Mouse (Mus musculus) stomach, postnatal 0 days (tissue): Measurements from ENCODE around the gene 1110002E22Rik. TPM values are rescaled to one million over a fixed set of nuclear protein-coding genes. Genes with fewer than 3 reads are reported as not detected.
A peak's percentile ranks its signal among the peaks of the same experiment; 100 is the strongest.

Source experiments
- ATAC-seq: fragments of 200-750 bp; cut with Nextera tagmentation; 2 replicates; pipeline ENCODE4 v1.8.0; 2017; ENCODE audit not compliant: low FRiP score, low TSS enrichment
- DNase-seq: peaks from one replicate; pipeline ENCODE4 v3.0.0-alpha.2; 2016; ENCODE audit warnings: low spot score
- H3K27ac ChIP-seq: fragments of 300-500 bp; sonication (generic); replicated peaks from 2 replicates; pipeline ENCODE4 v1.5.1; 2014; ENCODE audit warnings: mild to moderate bottlenecking, control low read depth
- H3K27me3 ChIP-seq: fragments of 300-500 bp; sonication (generic); 2 replicates; pipeline ENCODE4 v1.6.1; 2014; ENCODE audit warnings: low read length; ENCODE audit not compliant: control insufficient read depth, insufficient read depth
- H3K36me3 ChIP-seq: fragments of 300-500 bp; sonication (generic); 2 replicates; pipeline ENCODE4 v1.6.1; 2014; ENCODE audit warnings: low read length, mixed read lengths; ENCODE audit not compliant: control insufficient read depth, insufficient read depth
- H3K4me1 ChIP-seq: fragments of 300-500 bp; sonication (generic); replicated peaks from 2 replicates; pipeline ENCODE4 v1.6.1; 2014; ENCODE audit warnings: antibody characterized with exemption; ENCODE audit not compliant: control insufficient read depth, insufficient read depth
- H3K4me2 ChIP-seq: fragments of 300-500 bp; sonication (generic); replicated peaks from 2 replicates; pipeline ENCODE4 v1.6.1; 2014; ENCODE audit warnings: low read depth, mild to moderate bottlenecking, control low read depth, moderate library complexity
- H3K4me3 ChIP-seq: fragments of 300-500 bp; sonication (generic); 2 replicates; pipeline ENCODE4 v1.5.1; 2014; ENCODE audit warnings: low read depth, low read length, control low read depth
- H3K9ac ChIP-seq: fragments of 300-500 bp; sonication (generic); 2 replicates; pipeline ENCODE4 v1.6.1; 2014; ENCODE audit warnings: mild to moderate bottlenecking, low read length, control low read depth, mixed read lengths
- H3K9me3 ChIP-seq: fragments of 300-500 bp; sonication (generic); 2 replicates; pipeline ENCODE4 v1.6.1; 2016; ENCODE audit warnings: low read length; ENCODE audit not compliant: control insufficient read depth
- CTCF ChIP-seq: IDR thresholded peaks from 2 replicates; pipeline ENCODE4 v1.5.1; 2016; ENCODE audit warnings: antibody characterized with exemption, low read depth, mild to moderate bottlenecking, moderate library complexity
- EP300 ChIP-seq: optimal IDR thresholded peaks from 2 replicates; pipeline ENCODE3; 2016; ENCODE audit warnings: antibody characterized with exemption
- WGBS: fragments of 180-500 bp; shearing (Covaris S2); extraction: QIAGEN DNeasy Blood & Tissue Kit; methylation state at CpG from one replicate; pipeline ENCODE4 v1.1.7; 2014; 5-methylcytosine and 5-hydroxymethylcytosine counted together
- polyA plus RNA-seq: library from polyadenylated mRNA; unstranded; fragments of >200 nt; fragmentation: Nextera tagmentation; extraction: Ambion mirVana; gene quantifications from 2 replicates; pipeline ENCODE4 v1.2.1, GENCODE M21; 2015

The 1110002E22Rik gene
- polyA plus RNA-seq, 1 experiment from 2014 or later = 0.04 TPM

- DNase-seq (no peak), ATAC-seq (no peak)
- Histone ChIP-seq H3K4me3 (no peak overlapping the region), H3K4me1 (no peaks in the 10 kb centered on the region), H3K9ac (no peak overlapping the region), H3K9me3 (no peaks in the 10 kb centered on the region), H3K27me3 (no peaks in the 10 kb centered on the region), H3K27ac (peak overlapping the region; percentile 24; the same call in 1 of the 2 replicates), H3K36me3 (no peaks in the 10 kb centered on the region), H3K4me2 (no peak overlapping the region)
- no peak for TF ChIP-seq CTCF
- no peak for TF ChIP-seq EP300
- 63% methylated on average over 10 of the region's 10 CpGs for WGBS
These were observed 30.9 kb downstream of the 1110002E22Rik start for GRCm38 (mm10) chr3:138095718-138096117.

GRCm38 (mm10) chr3:138096263-138097028, 31.6 kb downstream of the 1110002E22Rik start:
- peak; percentile 71 for ATAC-seq
- Histone ChIP-seq H3K4me2 (no peak overlapping the region), H3K9me3 (no peaks in the 10 kb centered on the region), H3K27ac (no peak overlapping the region), H3K36me3 (no peaks in the 10 kb centered on the region), H3K9ac (no peak overlapping the region), H3K4me1 (no peaks in the 10 kb centered on the region), H3K4me3 (no peak overlapping the region), H3K27me3 (no peaks in the 10 kb centered on the region)
- no peak for TF ChIP-seq CTCF
- TF ChIP-seq EP300 = no peak
- 75% methylated on average over 19 of the region's 19 CpGs for WGBS
- no peak for DNase-seq

GRCm38 (mm10) chr3:138097718-138098117, 32.9 kb downstream of the 1110002E22Rik start:
- H3K9me3 ChIP-seq = no peaks in the 10 kb centered on the region
- H3K36me3 ChIP-seq = no peaks in the 10 kb centered on the region
- ATAC-seq = no peak
- H3K27me3 ChIP-seq = no peaks in the 10 kb centered on the region
- DNase-seq = no peak
- no peak overlapping the region for H3K27ac ChIP-seq
- H3K9ac ChIP-seq = no peak overlapping the region
- 52% methylated on average over 1 of the region's 1 CpGs for WGBS
- TF ChIP-seq CTCF (no peak), EP300 (no peak)
- no peaks in the 10 kb centered on the region for H3K4me1 ChIP-seq
- no peak overlapping the region for H3K4me3 ChIP-seq
- no peak overlapping the region for H3K4me2 ChIP-seq

- no peak for TF ChIP-seq CTCF
- no peak for TF ChIP-seq EP300
- Histone ChIP-seq H3K4me2 (no peak overlapping the region), H3K4me1 (no peaks in the 10 kb centered on the region), H3K27ac (no peak overlapping the region), H3K36me3 (no peaks in the 10 kb centered on the region), H3K4me3 (no peak overlapping the region), H3K27me3 (no peaks in the 10 kb centered on the region), H3K9me3 (no peaks in the 10 kb centered on the region), H3K9ac (no peak overlapping the region)
- DNase-seq (no peak), ATAC-seq (no peak)
- 90% methylated on average over 4 of the region's 4 CpGs for WGBS
These were observed 37.1 kb downstream of the 1110002E22Rik start for GRCm38 (mm10) chr3:138101936-138102335.

GRCm38 (mm10) chr3:138103690-138104089, 38.8 kb downstream of the 1110002E22Rik start:
- TF ChIP-seq CTCF (no peak), EP300 (no peak)

GRCm38 (mm10) chr3:138105056-138105455, 40.2 kb downstream of the 1110002E22Rik start:
- H3K4me1 ChIP-seq = no peaks in the 10 kb centered on the region
- no peak overlapping the region for H3K9ac ChIP-seq
- no peaks in the 10 kb centered on the region for H3K36me3 ChIP-seq
- 74% methylated on average over 5 of the region's 5 CpGs for WGBS
- H3K27ac ChIP-seq = no peak overlapping the region
- no peak for TF ChIP-seq CTCF
- no peak for TF ChIP-seq EP300
- no peak overlapping the region for H3K4me3 ChIP-seq
- ATAC-seq = no peak
- no peak for DNase-seq
- H3K27me3 ChIP-seq = no peaks in the 10 kb centered on the region
- no peak overlapping the region for H3K4me2 ChIP-seq
- H3K9me3 ChIP-seq = no peaks in the 10 kb centered on the region

More at GRCm38 (mm10) chr3:138103690-138104089, 38.8 kb downstream of the 1110002E22Rik start:
- Histone ChIP-seq H3K4me1 (no peaks in the 10 kb centered on the region), H3K4me2 (no peak overlapping the region), H3K9me3 (no peaks in the 10 kb centered on the region), H3K4me3 (no peak overlapping the region), H3K36me3 (no peaks in the 10 kb centered on the region), H3K27me3 (no peaks in the 10 kb centered on the region), H3K9ac (no peak overlapping the region), H3K27ac (no peak overlapping the region)
- DNase-seq = no peak
- ATAC-seq = no peak
- WGBS = 87% methylated on average over 4 of the region's 4 CpGs
